Mouse (Mus musculus): ENCODE data around the gene Hoxb6.

Gene Hoxb6

GRCm38 (mm10) chr11:96318368-96319070 lies 26.2 kb downstream of the Hoxb6 start:
- DNase-seq: no peak

GRCm38 (mm10) chr11:96319071-96319902 lies 27.0 kb downstream of the Hoxb6 start:
- no peak for DNase-seq

- DNase-seq: no peak
These were observed 27.6 kb downstream of the Hoxb6 start for GRCm38 (mm10) chr11:96319910-96320309.

GRCm38 (mm10) chr11:96320688-96321087 lies 28.4 kb downstream of the Hoxb6 start:
- DNase-seq: no peak

- DNase-seq: no peak
These were observed 29.6 kb downstream of the Hoxb6 start for GRCm38 (mm10) chr11:96321846-96322245.

GRCm38 (mm10) chr11:96322738-96323137 lies 30.5 kb downstream of the Hoxb6 start:
- DNase-seq: no peak

- DNase-seq: no peak
These were observed 30.9 kb downstream of the Hoxb6 start, which contains the start of gene Hoxb3 for GRCm38 (mm10) chr11:96323154-96323553. Gene Hoxb3, plus strand, starts transcription at chr11:96323326.

GRCm38 (mm10) chr11:96324125-96324524 lies 31.8 kb downstream of the Hoxb6 start:
- no peak for DNase-seq

- no peak for DNase-seq
These were observed 32.7 kb downstream of the Hoxb6 start for GRCm38 (mm10) chr11:96324965-96325364.

GRCm38 (mm10) chr11:96325747-96326212 lies 33.5 kb downstream of the Hoxb6 start:
- no peak for DNase-seq

- DNase-seq: no peak
These were observed 34.4 kb downstream of the Hoxb6 start for GRCm38 (mm10) chr11:96326705-96327104.

GRCm38 (mm10) chr11:96327122-96327521 lies 34.8 kb downstream of the Hoxb6 start:
- DNase-seq: no peak

GRCm38 (mm10) chr11:96327750-96328149 lies 35.5 kb downstream of the Hoxb6 start:
- DNase-seq: no peak

GRCm38 (mm10) chr11:96328605-96329004 lies 36.3 kb downstream of the Hoxb6 start:
- DNase-seq: no peak

GRCm38 (mm10) chr11:96332105-96332504 lies 39.8 kb downstream of the Hoxb6 start:
- DNase-seq: no peak

- DNase-seq: no peak
These were observed 40.3 kb downstream of the Hoxb6 start for GRCm38 (mm10) chr11:96332618-96333032.

GRCm38 (mm10) chr11:96333241-96334001 lies 41.1 kb downstream of the Hoxb6 start:
- no peak for DNase-seq

- DNase-seq: no peak
These were observed 41.7 kb downstream of the Hoxb6 start for GRCm38 (mm10) chr11:96334002-96334364.

- no peak for DNase-seq
These were observed 42.7 kb downstream of the Hoxb6 start for GRCm38 (mm10) chr11:96334998-96335397.

- no peak for DNase-seq
These were observed 44.3 kb downstream of the Hoxb6 start for GRCm38 (mm10) chr11:96336597-96336996.

- DNase-seq: no peak
These were observed 44.8 kb downstream of the Hoxb6 start for GRCm38 (mm10) chr11:96337026-96337425.

GRCm38 (mm10) chr11:96338957-96339855 lies 46.9 kb downstream of the Hoxb6 start:
- no peak for DNase-seq
